Mouse (Mus musculus) forelimb bud, embryonic 11.5 days (tissue): Measurements from ENCODE around the gene Sgsh.
A peak's percentile ranks its signal among the peaks of the same experiment; 100 is the strongest.

Source experiments
- DNase-seq: peaks from one replicate; pipeline ENCODE4 v3.0.0-alpha.2; 2012; ENCODE audit warnings: low read depth, low spot score

Sgsh gene

DNA sequence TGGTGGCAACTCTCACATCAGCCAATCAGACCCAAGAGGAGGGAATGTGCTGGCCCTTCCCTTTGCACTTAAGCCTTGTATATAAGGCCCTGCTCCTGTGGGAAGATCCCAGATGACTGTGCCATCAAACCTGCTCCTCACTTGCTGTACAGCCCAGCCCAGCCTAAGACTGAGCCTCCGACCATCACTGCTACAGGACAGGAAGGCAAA is 47.8 kb downstream of the Sgsh start, which contains the start of gene Card14:
TSS of gene Card14 (plus strand) at position 111 of the 210 bp plus-strand sequence.
- no peak for DNase-seq

GRCm38 (mm10) chr11:119306762-119307657 is 48.3 kb downstream of the Sgsh start:
- no peak for DNase-seq

- DNase-seq, result peak; percentile 60
Measured at GRCm38 (mm10) chr11:119304904-119305712, 50.2 kb downstream of the Sgsh start.

DNA sequence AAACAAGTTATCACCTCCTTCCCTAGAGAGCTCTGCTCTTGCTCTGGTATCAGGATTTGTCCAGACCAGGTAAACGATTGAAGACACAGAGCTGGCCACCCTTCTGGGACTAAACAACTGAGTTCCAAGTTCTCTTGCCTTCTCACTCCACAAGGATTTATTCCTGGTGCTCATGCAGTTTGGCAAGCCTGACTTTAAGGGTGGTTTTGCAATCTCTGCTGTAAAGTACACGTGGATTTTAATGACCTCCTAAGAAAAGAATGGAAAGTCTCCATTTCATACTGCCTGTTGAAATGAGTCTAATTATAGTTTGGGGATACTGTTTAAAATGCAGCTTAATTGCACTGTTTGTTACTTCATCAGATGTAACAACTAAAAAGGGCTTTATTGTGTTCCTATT is 54.4 kb downstream of the Sgsh start:
- no peak for DNase-seq

GRCm38 (mm10) chr11:119300246-119300935 is 54.9 kb downstream of the Sgsh start:
- DNase-seq, result no peak

DNA sequence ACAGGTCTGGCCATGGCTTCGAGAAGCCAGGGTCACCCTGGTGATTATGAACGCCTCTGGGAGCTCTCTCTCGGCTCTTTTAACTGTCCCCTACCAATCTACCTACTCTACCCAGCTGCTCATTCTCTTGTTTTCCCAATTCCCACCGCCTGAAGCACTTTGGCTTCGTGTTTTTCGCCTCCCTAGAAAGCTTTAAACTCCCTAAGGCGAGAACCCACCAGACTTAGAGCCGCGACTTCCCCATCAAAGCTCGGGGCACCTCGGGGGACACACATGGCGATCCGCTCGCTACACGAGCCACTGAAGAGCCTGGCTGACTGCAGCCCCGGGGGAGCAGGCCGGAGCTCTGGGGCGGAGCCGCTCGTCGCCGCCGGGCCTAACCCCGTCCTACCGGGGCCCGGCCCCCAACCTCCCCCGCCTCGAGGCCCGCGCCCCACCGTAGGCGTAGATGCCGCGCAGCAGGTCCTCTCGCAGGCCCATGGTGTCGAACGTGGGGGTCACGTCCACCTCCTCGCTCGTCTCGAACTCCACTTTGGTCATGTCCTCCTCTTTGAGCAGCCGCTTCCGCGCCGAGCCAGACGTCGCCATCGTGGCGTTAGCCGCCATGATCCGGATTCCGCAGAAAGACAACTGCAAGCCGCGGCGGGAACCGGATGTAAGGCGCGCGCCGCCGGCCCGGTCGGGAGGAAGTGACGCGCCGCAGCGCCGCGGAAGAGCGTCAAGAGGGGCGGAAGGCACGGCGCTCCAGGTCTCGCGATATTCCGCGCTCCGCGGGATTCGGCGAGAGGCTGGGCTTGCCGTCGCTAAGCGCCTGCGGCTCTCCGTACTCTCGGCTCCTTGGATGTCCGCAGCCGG is 55.7 kb downstream of the Sgsh start, which contains the start of gene Eif4a3:
TSS of gene Eif4a3 (minus strand) at position 699 of the 855 bp plus-strand sequence.
- peak; percentile 99 for DNase-seq

- DNase-seq, result no peak
Measured at GRCm38 (mm10) chr11:119298917-119299316, 56.4 kb downstream of the Sgsh start.

DNA sequence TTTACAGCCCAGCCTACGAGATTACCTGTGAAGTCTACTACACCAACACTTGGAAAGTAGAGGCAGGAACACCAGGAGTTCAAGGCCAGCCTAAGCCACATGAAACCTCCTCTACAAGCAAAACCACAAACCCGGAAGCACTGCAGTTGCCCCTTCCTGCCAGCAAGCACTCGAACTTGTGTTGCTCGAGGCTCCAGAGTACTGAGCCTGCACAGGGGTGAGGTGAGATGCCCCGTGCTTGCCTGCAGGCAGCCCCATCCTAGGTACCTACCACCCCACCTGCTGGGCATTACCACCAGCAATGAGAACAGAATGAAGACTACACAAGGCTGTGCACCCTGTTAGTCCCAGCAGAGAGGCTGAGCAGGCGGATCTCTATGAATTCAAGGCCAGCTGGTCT is 57.3 kb downstream of the Sgsh start:
- no peak for DNase-seq
